Comparison of ENCODE assay signal across 21 mouse cellular contexts in genomic region chr2:79529185-79529584, GRCm38 (mm10).
DNase-seq lines count a peak whose midpoint lies in the region; ATAC-seq and TF ChIP-seq lines count a peak whose summit lies in the region.
"Had no signal": no experiment of that assay in that cellular context is flagged by ENCODE, and none has a peak within 500 bp of the region (broad histone marks: within the 10 kb centered on the region; RNA-seq: fewer than 3 reads in every experiment).

No protein-coding gene starts in this region.

- no peaks in the 10 kb centered on the region for H3K36me3 ChIP-seq in heart, embryonic 12.5 days
- no peaks in the 10 kb centered on the region for H3K36me3 ChIP-seq in midbrain, embryonic 15.5 days (replicated peaks)
- H3K36me3 ChIP-seq: embryonic facial prominence, embryonic 13.5 days; neural tube, embryonic 13.5 days had no signal

- ATAC-seq in heart, embryonic 12.5 days (ENCODE audit: insufficient number of reproducible peaks, low FRiP score), result no peak
- peak; percentile 87 for ATAC-seq in midbrain, embryonic 15.5 days (replicated peaks)

- H3K9ac ChIP-seq in heart, embryonic 12.5 days, result no peak overlapping the region
- H3K9ac ChIP-seq in midbrain, embryonic 15.5 days, result no peak overlapping the region
- H3K9ac ChIP-seq: embryonic facial prominence, embryonic 13.5 days; neural tube, embryonic 13.5 days had no signal

- no peak overlapping the region for H3K4me2 ChIP-seq in heart, embryonic 12.5 days
- H3K4me2 ChIP-seq in midbrain, embryonic 15.5 days, result no peak overlapping the region
- H3K4me2 ChIP-seq: embryonic facial prominence, embryonic 13.5 days; neural tube, embryonic 13.5 days had no signal

- H3K9me3 ChIP-seq in heart, embryonic 12.5 days (replicated peaks), result no peaks in the 10 kb centered on the region
- no peaks in the 10 kb centered on the region for H3K9me3 ChIP-seq in midbrain, embryonic 15.5 days
- H3K9me3 ChIP-seq: embryonic facial prominence, embryonic 13.5 days; neural tube, embryonic 13.5 days had no signal

- no peaks in the 10 kb centered on the region for H3K27me3 ChIP-seq in heart, embryonic 12.5 days (replicated peaks)
- no peaks in the 10 kb centered on the region for H3K27me3 ChIP-seq in midbrain, embryonic 15.5 days (replicated peaks)
- H3K27me3 ChIP-seq: embryonic facial prominence, embryonic 13.5 days; neural tube, embryonic 13.5 days had no signal

- no peak for TF ChIP-seq CTCF in layer of hippocampus, adult 2 months (conservative IDR thresholded peaks at IDR 0.05)

- no peak overlapping the region for H3K4me3 ChIP-seq in heart, embryonic 12.5 days
- H3K4me3 ChIP-seq in layer of hippocampus, adult 2 months, result no peak overlapping the region
- H3K4me3 ChIP-seq in midbrain, embryonic 15.5 days, result no peak overlapping the region
- H3K4me3 ChIP-seq: embryonic facial prominence, embryonic 13.5 days; erythroblast, embryonic 14.5 days; myocyte; neural tube, embryonic 13.5 days had no signal

- WGBS in heart, embryonic 12.5 days, result 31% methylated on average over 2 of the region's 2 CpGs
- 15% methylated on average over 2 of the region's 2 CpGs for WGBS in midbrain, embryonic 15.5 days

- peak overlapping the region; percentile 48; the same call in 1 of the 2 replicates for H3K27ac ChIP-seq in heart, embryonic 12.5 days (ENCODE audit: poor library complexity, severe bottlenecking)
- peak overlapping the region; percentile 32; the same call in 1 of the 2 replicates for H3K27ac ChIP-seq in layer of hippocampus, adult 2 months
- H3K27ac ChIP-seq in midbrain, embryonic 15.5 days, result peak overlapping the region; percentile 38; the same call in 1 of the 2 replicates
- H3K27ac ChIP-seq: embryonic facial prominence, embryonic 13.5 days; neural tube, embryonic 13.5 days had no signal

- DNase-seq in heart, adult 8-10 months (ENCODE audit: low spot score), result no peak
- no peak for DNase-seq in layer of hippocampus, adult 2 months (ENCODE audit: low spot score in 2 of 2)
- DNase-seq in layer of hippocampus, adult 11-12 months (ENCODE audit: low spot score), result no peak
- DNase-seq in retina, postnatal 1 day, result peak; percentile 36
- no peak for DNase-seq in embryo, embryonic 11 days
- DNase-seq: adrenal gland, adult 2 months; cerebellum, adult 2 months; cerebellum, postnatal 25 days; gastrocnemius, postnatal 10 days; kidney, adult 2 months; kidney, postnatal 10 days; lung, postnatal 4 days; right cerebral cortex, adult 18-20 months; right cerebral cortex, postnatal 4 days; thymus, postnatal 14 days had no signal

- peaks cover 26% of the 10 kb centered on the region for H3K4me1 ChIP-seq in heart, embryonic 12.5 days (replicated peaks)
- H3K4me1 ChIP-seq in midbrain, embryonic 15.5 days, result peaks cover 21% of the 10 kb centered on the region
